Mouse (Mus musculus) thymus, postnatal 10 days (tissue): ENCODE measurements at regions not wholly inside any gene's neighbourhood (a gene's known extent, or its start where the extent isn't known, plus 50 kb on each side); places are given as distances from the start of the nearest gene placed in this dataset.

ENCODE experiments used
- DNase-seq, 2 experiments: peaks; one replicate each; pipeline ENCODE4 v3.0.0; 2021; ENCODE audit warnings: low spot score in 2 of 2

GRCm38 (mm10) chr13:19883896-19884658 lies 60.0 kb upstream of the Gpr141 start:
- no peak for DNase-seq

- no peak for DNase-seq
These were observed 58.8 kb upstream of the Gpr141 start for GRCm38 (mm10) chr13:19882889-19883288.

GRCm38 (mm10) chr13:19881772-19882171 lies 57.7 kb upstream of the Gpr141 start:
- DNase-seq, result no peak

GRCm38 (mm10) chr13:19874621-19875249 lies 50.7 kb upstream of the Gpr141 start:
- DNase-seq, result no peak
